Mouse (Mus musculus) G1E (cell line): ENCODE measurements around the gene Olfr772.
"Not testable (repeated sequence)": the region's sequence is repeated elsewhere in the genome, so short reads cannot be mapped to it uniquely, and the experiment has no call there.

Experiments
- CTCF ChIP-seq: IDR thresholded peaks from 2 replicates; pipeline ENCODE4 v1.5.1; 2012; ENCODE audit warnings: low read depth, low read length, inconsistent platforms, mixed read lengths
- GATA1 ChIP-seq: IDR thresholded peaks from 2 replicates; pipeline ENCODE4 v1.6.1; 2012; ENCODE audit warnings: borderline replicate concordance, low read length, inconsistent platforms, mixed read lengths
- POLR2AphosphoS5 ChIP-seq: IDR thresholded peaks from 2 replicates; pipeline ENCODE4 v1.6.1; 2012; ENCODE audit warnings: low read depth, low read length, inconsistent platforms; ENCODE audit not compliant: insufficient replicate concordance
- TAL1 ChIP-seq: conservative IDR thresholded peaks from 2 replicates; pipeline ENCODE4 v1.6.1; 2012; ENCODE audit warnings: low read depth, low read length, inconsistent platforms, mixed read lengths

GRCm38 (mm10) chr10:129187319-129187718 is 9.6 kb upstream of the Olfr772 start, which contains the start of gene Olfr773:
- not testable (repeated sequence) for TF ChIP-seq CTCF, TAL1, GATA1, POLR2AphosphoS5
